Mouse (Mus musculus) forebrain, embryonic 16.5 days (tissue): ENCODE results near the gene Dpm3. TPM values are rescaled to one million over a fixed set of nuclear protein-coding genes. Genes with fewer than 3 reads are reported as not detected.

Source experiments
- ATAC-seq: fragments of 200-750 bp; cut with Nextera tagmentation; 2 replicates; pipeline ENCODE4 v1.8.0; 2017; ENCODE audit warnings: mild to moderate bottlenecking, moderate library complexity
- H3K27ac ChIP-seq: fragments of 300-500 bp; sonication (generic); 2 replicates; pipeline ENCODE4 v1.5.1; 2014; ENCODE audit warnings: low read length, control low read depth
- H3K27me3 ChIP-seq: fragments of 300-500 bp; sonication (generic); replicated peaks from 2 replicates; pipeline ENCODE4 v1.6.1; 2014; ENCODE audit warnings: low read length; ENCODE audit not compliant: control insufficient read depth, insufficient read depth
- H3K36me3 ChIP-seq: fragments of 300-500 bp; sonication (generic); 2 replicates; pipeline ENCODE4 v1.6.1; 2014; ENCODE audit not compliant: control insufficient read depth, insufficient read depth
- H3K4me1 ChIP-seq: fragments of 300-500 bp; sonication (generic); replicated peaks from 2 replicates; pipeline ENCODE4 v1.6.1; 2014; ENCODE audit warnings: low read length; ENCODE audit not compliant: control insufficient read depth, insufficient read depth
- H3K4me2 ChIP-seq: fragments of 300-500 bp; sonication (generic); 2 replicates; pipeline ENCODE4 v1.6.1; 2014; ENCODE audit warnings: mild to moderate bottlenecking, low read length, control low read depth
- H3K4me3 ChIP-seq: fragments of 300-500 bp; sonication (generic); replicated peaks from 2 replicates; pipeline ENCODE4 v1.5.1; 2014; ENCODE audit warnings: mild to moderate bottlenecking, low read length, control low read depth
- H3K9ac ChIP-seq: fragments of 300-500 bp; sonication (generic); replicated peaks from 2 replicates; pipeline ENCODE4 v1.6.1; 2014; ENCODE audit warnings: low read depth, low read length, control low read depth
- H3K9me3 ChIP-seq: fragments of 300-500 bp; sonication (generic); 2 replicates; pipeline ENCODE4 v1.6.1; 2016; ENCODE audit warnings: low read length; ENCODE audit not compliant: control insufficient read depth
- WGBS: fragments of 180-500 bp; shearing (Covaris S2); extraction: QIAGEN DNeasy Blood & Tissue Kit; methylation state at CpG from one replicate; pipeline ENCODE4 v1.1.7; 2014; 5-methylcytosine and 5-hydroxymethylcytosine counted together
- polyA plus RNA-seq: library from polyadenylated mRNA; unstranded; fragments of >200 nt; fragmentation: Nextera tagmentation; extraction: Ambion mirVana; gene quantifications from 2 replicates; pipeline ENCODE4 v1.2.1, GENCODE M21; 2015

Gene Dpm3
- polyA plus RNA-seq, 1 experiment from 2014 or later = 73.5 TPM

GRCm38 (mm10) chr3:89228836-89229235 is 30.3 kb upstream of the Dpm3 start, which contains the start of gene Muc1:
TSS of gene Muc1 (plus strand) at chr3:89229057.
- H3K36me3 ChIP-seq = 0 out of 2 replicates have a peak, but pooled peaks cover 2% of the 10 kb centered on the region
- peak within 1 kb of the TSS; percentile 89 for H3K27ac ChIP-seq
- H3K9me3 ChIP-seq = no peaks in the 10 kb centered on the region
- H3K4me2 ChIP-seq = peak within 1 kb of the TSS; percentile 71
- H3K27me3 ChIP-seq = no peaks in the 10 kb centered on the region
- peak within 1 kb of the TSS; percentile 58 for H3K9ac ChIP-seq
- WGBS = 36% methylated on average over 10 of the region's 10 CpGs
- H3K4me3 ChIP-seq = peak within 1 kb of the TSS; percentile 48
- no peak for ATAC-seq
- peaks cover 48% of the 10 kb centered on the region for H3K4me1 ChIP-seq

- Histone ChIP-seq H3K4me2 (no peak overlapping the region), H3K9ac (no peak overlapping the region), H3K36me3 (0 out of 2 replicates have a peak, but pooled peaks cover 2% of the 10 kb centered on the region), H3K4me3 (no peak overlapping the region), H3K9me3 (no peaks in the 10 kb centered on the region), H3K27ac (no peak overlapping the region), H3K27me3 (no peaks in the 10 kb centered on the region), H3K4me1 (peaks cover 44% of the 10 kb centered on the region)
- WGBS = 46% methylated on average over 4 of the region's 4 CpGs
- no peak for ATAC-seq
Observed at GRCm38 (mm10) chr3:89229276-89229675, 29.9 kb upstream of the Dpm3 start.

GRCm38 (mm10) chr3:89230561-89230960 is 28.6 kb upstream of the Dpm3 start:
- Histone ChIP-seq H3K9ac (no peak overlapping the region), H3K4me3 (no peak overlapping the region), H3K27me3 (no peaks in the 10 kb centered on the region), H3K36me3 (peaks cover 7% of the 10 kb centered on the region), H3K27ac (no peak overlapping the region), H3K4me2 (no peak overlapping the region), H3K9me3 (no peaks in the 10 kb centered on the region), H3K4me1 (peaks cover 31% of the 10 kb centered on the region)
- WGBS = 83% methylated on average over 2 of the region's 2 CpGs
- no peak for ATAC-seq

GRCm38 (mm10) chr3:89231345-89231744 is 27.8 kb upstream of the Dpm3 start:
- H3K4me2 ChIP-seq = no peak overlapping the region
- H3K27me3 ChIP-seq = no peaks in the 10 kb centered on the region
- H3K27ac ChIP-seq = no peak overlapping the region
- H3K36me3 ChIP-seq = peaks cover 8% of the 10 kb centered on the region
- ATAC-seq = no peak
- H3K4me1 ChIP-seq = peaks cover 23% of the 10 kb centered on the region
- 78% methylated on average over 7 of the region's 7 CpGs for WGBS
- H3K9ac ChIP-seq = no peak overlapping the region
- H3K9me3 ChIP-seq = no peaks in the 10 kb centered on the region
- H3K4me3 ChIP-seq = no peak overlapping the region

- WGBS = 79% methylated on average over 16 of the region's 16 CpGs
- Histone ChIP-seq H3K36me3 (peaks cover 10% of the 10 kb centered on the region), H3K27me3 (no peaks in the 10 kb centered on the region), H3K9me3 (no peaks in the 10 kb centered on the region), H3K27ac (no peak overlapping the region), H3K4me2 (no peak overlapping the region), H3K4me1 (peaks cover 18% of the 10 kb centered on the region), H3K4me3 (no peak overlapping the region), H3K9ac (no peak overlapping the region)
- no peak for ATAC-seq
Observed at GRCm38 (mm10) chr3:89231772-89232275, 27.3 kb upstream of the Dpm3 start.

- Histone ChIP-seq H3K4me1 (peaks cover 13% of the 10 kb centered on the region), H3K36me3 (peaks cover 15% of the 10 kb centered on the region), H3K9ac (no peak overlapping the region), H3K9me3 (no peaks in the 10 kb centered on the region), H3K4me3 (no peak overlapping the region), H3K27ac (no peak overlapping the region), H3K27me3 (no peaks in the 10 kb centered on the region), H3K4me2 (no peak overlapping the region)
- WGBS = 73% methylated on average over 6 of the region's 6 CpGs
- ATAC-seq = no peak
Observed at GRCm38 (mm10) chr3:89232614-89233013, 26.5 kb upstream of the Dpm3 start.

- Histone ChIP-seq H3K4me1 (peaks cover 2% of the 10 kb centered on the region), H3K27me3 (no peaks in the 10 kb centered on the region), H3K9ac (no peak overlapping the region), H3K4me3 (no peak overlapping the region), H3K36me3 (peaks cover 17% of the 10 kb centered on the region), H3K9me3 (no peaks in the 10 kb centered on the region), H3K4me2 (no peak overlapping the region), H3K27ac (no peak overlapping the region)
- 76% methylated on average over 14 of the region's 14 CpGs for WGBS
- ATAC-seq = no peak
Observed at GRCm38 (mm10) chr3:89233562-89234110, 25.5 kb upstream of the Dpm3 start.

- H3K4me1 ChIP-seq = no peaks in the 10 kb centered on the region
- H3K9ac ChIP-seq = no peak overlapping the region
- ATAC-seq = no peak
- WGBS = 92% methylated on average over 10 of the region's 10 CpGs
- no peak overlapping the region for H3K27ac ChIP-seq
- H3K4me3 ChIP-seq = no peak overlapping the region
- no peak overlapping the region for H3K4me2 ChIP-seq
- H3K9me3 ChIP-seq = no peaks in the 10 kb centered on the region
- H3K36me3 ChIP-seq = peaks cover 25% of the 10 kb centered on the region
- H3K27me3 ChIP-seq = no peaks in the 10 kb centered on the region
Observed at GRCm38 (mm10) chr3:89236516-89236915, 22.6 kb upstream of the Dpm3 start.

- Histone ChIP-seq H3K4me2 (no peak overlapping the region), H3K9ac (no peak overlapping the region), H3K27me3 (no peaks in the 10 kb centered on the region), H3K36me3 (peaks cover 32% of the 10 kb centered on the region), H3K4me3 (no peak overlapping the region), H3K27ac (no peak overlapping the region), H3K4me1 (peaks cover 7% of the 10 kb centered on the region), H3K9me3 (no peaks in the 10 kb centered on the region)
- 95% methylated on average over 21 of the region's 21 CpGs for WGBS
- no peak for ATAC-seq
Observed at GRCm38 (mm10) chr3:89237682-89238081, 21.5 kb upstream of the Dpm3 start.

GRCm38 (mm10) chr3:89238494-89238893 is 20.7 kb upstream of the Dpm3 start:
- Histone ChIP-seq H3K4me1 (peaks cover 15% of the 10 kb centered on the region), H3K9ac (no peak overlapping the region), H3K27ac (no peak overlapping the region), H3K36me3 (peaks cover 30% of the 10 kb centered on the region), H3K4me3 (no peak overlapping the region), H3K9me3 (no peaks in the 10 kb centered on the region), H3K27me3 (no peaks in the 10 kb centered on the region), H3K4me2 (no peak overlapping the region)
- ATAC-seq = no peak
- WGBS = 79% methylated on average over 9 of the region's 12 CpGs
